Mouse (Mus musculus) liver, postnatal 0 days (tissue): ENCODE data around the gene Gja6.

ENCODE experiments used
- CTCF ChIP-seq: sonication (generic); IDR thresholded peaks from 2 replicates; pipeline ENCODE4 v1.5.1; 2016; ENCODE audit warnings: antibody characterized with exemption, low read depth
- EP300 ChIP-seq: IDR thresholded peaks from 2 replicates; pipeline ENCODE4 v1.6.1; 2016; ENCODE audit warnings: antibody characterized with exemption, low read depth, mild to moderate bottlenecking

- no peak for TF ChIP-seq EP300
- no peak for TF ChIP-seq CTCF
These were observed 42.7 kb upstream of the Gja6 start for GRCm38 (mm10) chrX:160949583-160949982.
